Mouse (Mus musculus) adrenal gland, postnatal 25 days (tissue): Measurements from ENCODE around the gene Tuba3b. TPM values are rescaled to one million over a fixed set of nuclear protein-coding genes. Genes with fewer than 3 reads are reported as not detected.

Experiments used
- DNase-seq: peaks from one replicate; pipeline ENCODE4 v3.0.0; 2021; ENCODE audit warnings: mixed read lengths
- long read RNA-seq: library from polyadenylated mRNA; stranded (forward); transcript quantifications from one replicate; pipeline ENCODE4 v2.0.0, GENCODE M21; 2021
- total RNA-seq: library from RNA; stranded (reverse); gene quantifications from 2 replicates; pipeline ENCODE4 v1.2.3, GENCODE M21; 2021

The Tuba3b gene
- total RNA-seq, result not detected in 2 replicates
- long read RNA-seq, result 0 reads

- no peak for DNase-seq
These were observed at the start of gene Tuba3b for GRCm38 (mm10) chr6:145615666-145616210. Tuba3b (plus strand) TSS chr6:145615757.

GRCm38 (mm10) chr6:145567296-145567695, 48.3 kb upstream of the Tuba3b start:
- DNase-seq, result no peak

GRCm38 (mm10) chr6:145567832-145568231, 47.7 kb upstream of the Tuba3b start:
- DNase-seq, result no peak

GRCm38 (mm10) chr6:145568701-145569100, 46.9 kb upstream of the Tuba3b start:
- no peak for DNase-seq

GRCm38 (mm10) chr6:145573250-145574013, 42.1 kb upstream of the Tuba3b start:
- DNase-seq, result no peak

GRCm38 (mm10) chr6:145576762-145577161, 38.8 kb upstream of the Tuba3b start:
- DNase-seq, result no peak

- DNase-seq, result peak; percentile 63
These were observed 36.9 kb upstream of the Tuba3b start for GRCm38 (mm10) chr6:145578457-145579185.

GRCm38 (mm10) chr6:145579761-145580160, 35.8 kb upstream of the Tuba3b start:
- DNase-seq, result no peak

GRCm38 (mm10) chr6:145581366-145582170, 34.0 kb upstream of the Tuba3b start:
- no peak for DNase-seq

GRCm38 (mm10) chr6:145585052-145585973, 30.2 kb upstream of the Tuba3b start:
- DNase-seq, result no peak

GRCm38 (mm10) chr6:145590501-145591293, 24.9 kb upstream of the Tuba3b start:
- no peak for DNase-seq

- no peak for DNase-seq
These were observed 24.0 kb upstream of the Tuba3b start for GRCm38 (mm10) chr6:145591578-145591977.

GRCm38 (mm10) chr6:145592036-145592435, 23.5 kb upstream of the Tuba3b start:
- no peak for DNase-seq

GRCm38 (mm10) chr6:145592531-145592998, 23.0 kb upstream of the Tuba3b start:
- DNase-seq, result no peak

- peak; percentile 60 for DNase-seq
These were observed 21.6 kb upstream of the Tuba3b start for GRCm38 (mm10) chr6:145593991-145594390.

- DNase-seq, result no peak
These were observed 19.7 kb upstream of the Tuba3b start for GRCm38 (mm10) chr6:145595905-145596304.

GRCm38 (mm10) chr6:145598794-145599555, 16.6 kb upstream of the Tuba3b start:
- DNase-seq, result no peak

- no peak for DNase-seq
These were observed 11.4 kb upstream of the Tuba3b start for GRCm38 (mm10) chr6:145604126-145604525.

GRCm38 (mm10) chr6:145604648-145605047, 10.9 kb upstream of the Tuba3b start:
- DNase-seq, result no peak
